Mouse (Mus musculus): ENCODE measurements around the gene Cry2. TPM values are rescaled to one million over a fixed set of nuclear protein-coding genes. Genes with fewer than 3 reads are reported as not detected.
"Not testable (repeated sequence)": the region's sequence is repeated elsewhere in the genome, so short reads cannot be mapped to it uniquely, and the experiment has no call there.

Gene Cry2
- total RNA-seq, 2 experiments from 2014 or later: 38.4 to 47.8 TPM

GRCm38 (mm10) chr2:92422388-92423135 lies 11.3 kb downstream of the Cry2 start:
- no peak for DNase-seq

DNA sequence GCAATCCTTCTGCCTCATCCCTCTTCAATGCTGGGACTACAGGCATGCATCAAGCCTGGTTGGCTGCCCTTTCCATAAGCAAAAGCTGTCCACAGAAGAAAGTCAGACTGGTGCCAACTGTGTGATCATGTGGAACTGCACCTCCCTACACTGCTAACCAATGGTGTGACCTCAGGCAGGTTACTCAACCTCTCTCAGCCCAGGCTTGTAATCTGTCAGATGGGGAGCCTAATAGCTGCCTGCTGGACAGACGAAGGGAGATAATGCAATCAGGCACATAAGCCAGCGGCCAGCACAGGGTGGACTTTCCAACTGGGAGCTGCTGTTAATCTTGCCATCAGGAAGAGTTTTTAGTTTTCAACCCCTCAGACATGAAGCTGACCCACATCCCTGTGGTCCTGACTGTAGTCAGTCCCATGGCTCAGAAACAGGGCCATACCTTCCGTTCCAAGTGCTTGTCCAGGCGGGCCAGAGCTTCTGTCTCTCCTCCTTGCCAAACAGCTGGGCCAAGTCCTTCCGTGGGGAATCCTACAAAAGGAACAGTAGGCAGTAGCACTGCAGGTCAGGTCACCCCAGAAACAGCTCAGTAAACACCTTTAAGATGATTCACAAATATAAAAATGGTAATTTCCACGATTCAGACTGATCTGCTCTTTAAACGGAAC lies 12.0 kb downstream of the Cry2 start:
- DNase-seq: peak in 1 of 2 experiments; percentile 60

DNA sequence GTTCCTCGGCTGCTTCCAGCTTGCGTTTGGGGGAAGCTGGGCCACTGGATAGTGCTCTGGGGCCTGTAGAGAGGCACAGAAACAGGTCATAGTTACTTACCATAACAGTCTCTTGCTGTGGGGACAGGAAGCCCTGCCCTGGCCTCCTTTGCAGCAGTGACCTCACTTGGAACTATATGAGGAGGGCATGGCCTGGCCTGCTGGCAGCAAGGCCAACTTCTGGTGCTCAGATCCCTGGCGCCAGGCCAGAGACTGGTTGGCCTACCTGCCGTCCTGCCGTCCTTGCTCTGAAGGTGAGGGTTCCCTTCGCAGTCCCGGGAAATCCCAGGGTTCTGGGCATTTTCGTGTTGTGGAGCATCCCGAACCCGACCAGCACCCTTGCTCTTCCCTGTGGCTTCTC lies 22.1 kb downstream of the Cry2 start:
- DNase-seq: no peak

DNA sequence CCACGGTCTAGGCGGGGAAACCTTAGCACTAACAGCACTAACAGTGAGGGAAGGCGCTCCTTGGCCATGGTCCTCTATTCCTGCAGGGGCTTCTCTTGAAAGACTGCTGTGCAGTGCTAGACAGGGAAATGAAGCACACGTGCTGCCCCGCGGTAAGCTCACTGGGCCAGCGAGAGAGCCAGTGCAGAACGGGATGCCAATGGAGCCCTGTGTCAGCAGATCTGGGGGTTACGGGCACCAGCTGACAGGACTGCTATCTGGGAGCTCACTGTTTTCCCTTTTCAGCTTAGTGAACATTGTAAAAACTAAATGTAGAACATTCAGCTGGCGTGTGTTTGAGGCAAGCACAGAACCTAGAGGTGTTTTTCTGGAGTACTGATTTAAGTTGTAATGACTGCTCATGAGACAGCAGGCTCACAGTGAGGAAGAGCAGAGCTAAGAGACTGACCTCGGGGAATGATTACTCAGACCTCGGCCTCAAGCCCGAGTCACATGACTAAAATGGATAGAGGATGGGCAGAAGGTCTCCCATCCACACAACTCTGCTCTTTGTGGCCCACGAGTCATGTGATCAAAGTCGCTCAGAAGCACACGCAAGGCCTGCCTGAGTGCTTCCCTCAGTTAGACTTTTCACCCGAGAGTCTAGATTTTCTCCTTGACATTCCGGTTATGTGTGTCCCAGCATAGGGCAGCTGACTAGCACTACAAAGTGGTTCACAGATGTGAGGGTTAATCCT lies 25.4 kb downstream of the Cry2 start:
- DNase-seq: peak; percentile 46 to 65

- DNase-seq: no peak
Observed at GRCm38 (mm10) chr2:92405687-92406086, 28.2 kb downstream of the Cry2 start.

- DNase-seq: no peak
Observed at GRCm38 (mm10) chr2:92404737-92405136, 29.1 kb downstream of the Cry2 start.

DNA sequence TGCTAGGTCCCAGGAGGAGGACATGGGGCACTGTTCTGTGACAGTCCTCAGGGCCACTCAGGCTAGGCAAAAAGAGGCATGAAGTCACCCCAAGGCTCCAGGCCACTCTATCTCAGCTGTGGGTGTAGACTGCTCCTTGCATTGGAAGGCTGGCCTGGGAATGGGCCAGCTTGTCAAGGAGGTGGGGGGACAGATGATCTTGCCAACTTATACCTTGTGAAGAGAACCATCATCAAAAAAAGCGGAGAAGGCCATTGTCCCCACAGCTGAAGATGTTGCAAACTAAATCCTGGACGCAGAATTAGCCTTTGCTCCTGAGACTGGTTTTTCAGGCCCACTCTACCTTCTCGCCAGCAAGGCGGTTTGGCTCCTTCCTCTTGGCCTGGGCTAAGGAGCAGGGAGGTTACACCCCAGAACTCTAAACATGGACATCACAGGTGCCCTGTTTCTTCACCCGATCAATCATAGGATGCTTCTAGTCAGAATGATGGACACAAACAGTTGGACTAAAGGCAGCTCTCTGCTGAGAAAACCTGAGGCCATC lies 30.0 kb downstream of the Cry2 start:
- no peak for DNase-seq

DNA sequence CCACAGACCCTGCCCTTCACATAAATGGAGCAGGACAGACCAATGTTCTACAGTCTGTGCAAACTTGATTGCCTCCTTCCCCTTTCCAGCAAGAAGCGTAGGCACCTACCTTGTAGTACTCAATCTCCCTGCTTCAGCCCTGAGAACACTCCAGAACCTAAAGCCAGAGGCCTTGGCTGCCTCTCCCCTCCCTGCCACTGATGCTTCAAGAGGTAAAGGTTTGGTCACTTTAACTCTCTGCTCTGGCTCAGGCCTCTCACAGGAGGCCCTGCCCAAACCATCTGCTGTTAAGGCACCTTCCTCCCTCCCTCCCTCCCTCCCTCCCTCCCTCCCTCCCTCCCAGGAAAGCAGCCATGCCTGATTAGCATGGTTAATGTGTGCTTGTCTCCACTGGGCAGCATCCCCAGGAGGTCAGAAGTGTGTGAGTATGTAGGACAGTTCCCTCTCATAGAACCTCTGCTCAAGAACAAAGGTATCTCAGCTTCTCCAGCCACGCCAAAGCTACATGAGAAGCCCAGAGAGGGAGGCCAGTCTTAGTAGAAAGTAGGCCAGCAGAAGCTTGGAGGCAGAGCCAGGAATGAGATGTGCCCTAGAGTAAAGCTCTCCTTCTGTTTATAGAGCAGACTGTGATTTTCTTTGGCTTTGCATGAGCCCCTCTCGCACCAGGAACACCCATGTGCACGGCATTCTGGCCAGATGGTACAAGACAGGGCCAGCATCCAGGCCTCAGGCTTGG lies 31.1 kb downstream of the Cry2 start:
- no peak for DNase-seq

- DNase-seq: peak; percentile 37 to 53
Observed at GRCm38 (mm10) chr2:92401091-92401561, 32.7 kb downstream of the Cry2 start, which contains the start of gene Mapk8ip1. Mapk8ip1 (minus strand) TSS chr2:92401263.

DNA sequence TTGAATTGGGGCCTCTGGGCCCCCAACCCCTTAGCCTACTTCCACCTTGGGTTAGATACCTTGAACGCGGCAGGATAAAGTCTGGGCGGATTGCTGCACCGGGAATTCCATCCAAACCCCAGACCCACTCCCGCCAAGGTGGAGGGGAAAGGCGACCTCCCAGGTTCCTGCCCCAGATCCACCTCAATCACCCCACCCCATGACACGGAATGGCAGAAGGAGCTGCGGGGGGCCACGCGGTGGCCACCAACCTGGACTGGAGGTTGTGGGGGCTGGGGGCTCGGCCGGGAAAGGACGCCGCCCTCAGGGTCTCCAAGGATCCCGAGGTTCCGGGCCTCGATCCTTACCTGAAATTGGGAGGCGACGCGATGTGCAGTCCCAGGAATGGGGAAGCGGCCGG lies 33.2 kb downstream of the Cry2 start:
- DNase-seq: no peak

DNA sequence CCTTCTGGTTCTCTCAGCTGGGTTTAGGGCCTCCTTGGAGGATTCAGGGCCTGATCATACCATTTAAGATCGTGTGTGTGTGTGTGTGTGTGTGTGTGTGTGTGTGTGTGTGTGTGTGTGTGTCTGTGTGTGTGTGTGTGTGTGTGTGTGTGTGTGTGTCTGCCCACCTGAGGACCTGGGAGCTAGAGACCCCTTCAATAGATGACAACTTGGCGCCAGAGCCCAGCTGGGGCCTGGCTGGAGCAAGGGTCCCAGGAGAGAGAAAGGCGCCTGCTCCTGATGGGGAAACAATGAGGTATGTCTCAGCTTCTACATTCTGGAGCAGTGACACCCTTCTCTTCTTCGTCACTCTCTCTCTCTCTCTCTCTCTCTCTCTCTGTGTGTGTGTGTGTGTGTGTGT lies 34.0 kb downstream of the Cry2 start:
- not testable (repeated sequence) for DNase-seq

- no peak for DNase-seq
Observed at GRCm38 (mm10) chr2:92397436-92397835, 36.4 kb downstream of the Cry2 start.

GRCm38 (mm10) chr2:92395535-92395934 lies 38.3 kb downstream of the Cry2 start:
- DNase-seq: no peak

DNA sequence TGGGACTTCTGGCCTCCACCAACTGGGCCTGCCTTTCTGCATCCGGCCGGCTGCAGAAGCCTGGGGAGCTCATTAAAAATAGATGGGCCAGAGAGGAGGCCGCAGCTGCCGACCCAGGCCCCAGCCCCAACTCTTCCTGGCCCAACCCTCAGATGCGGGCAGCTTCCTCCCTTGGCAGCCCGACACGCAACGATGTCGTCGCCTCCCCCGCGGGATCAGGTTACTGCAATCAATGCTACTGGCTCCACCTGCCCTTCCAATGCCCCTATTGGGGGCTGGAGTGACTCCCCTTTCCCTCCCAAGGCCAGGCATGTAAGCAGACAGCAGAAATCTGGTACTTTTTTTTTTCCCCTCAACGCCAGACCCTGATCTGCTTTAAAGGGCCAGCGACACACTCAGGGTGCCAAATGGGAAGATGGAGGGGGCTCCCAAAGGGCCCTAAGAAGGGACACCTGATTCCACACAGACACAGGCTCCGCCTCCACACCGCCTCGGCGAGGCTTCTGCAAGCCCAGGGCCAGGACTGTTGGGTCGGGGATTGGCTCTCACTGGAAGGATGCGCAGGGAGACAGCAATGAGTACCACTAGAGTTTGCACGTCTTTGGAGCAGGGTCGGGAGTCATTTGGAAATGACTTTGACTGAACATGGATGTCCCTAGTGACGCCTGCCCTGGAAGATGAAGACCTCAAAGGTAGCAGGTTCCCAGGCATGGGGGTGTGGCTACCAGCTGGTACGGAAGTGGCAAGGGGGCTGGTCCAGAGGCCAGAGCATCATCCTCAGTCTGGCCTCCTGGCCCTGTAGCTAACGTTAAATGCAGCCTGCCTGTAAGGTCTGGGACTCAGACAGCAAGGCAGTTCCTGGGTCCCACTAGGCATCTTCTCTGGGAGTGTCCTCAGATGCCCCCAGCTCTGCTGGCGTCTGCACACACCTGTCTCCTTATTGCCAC lies 41.3 kb downstream of the Cry2 start:
- no peak for DNase-seq

DNA sequence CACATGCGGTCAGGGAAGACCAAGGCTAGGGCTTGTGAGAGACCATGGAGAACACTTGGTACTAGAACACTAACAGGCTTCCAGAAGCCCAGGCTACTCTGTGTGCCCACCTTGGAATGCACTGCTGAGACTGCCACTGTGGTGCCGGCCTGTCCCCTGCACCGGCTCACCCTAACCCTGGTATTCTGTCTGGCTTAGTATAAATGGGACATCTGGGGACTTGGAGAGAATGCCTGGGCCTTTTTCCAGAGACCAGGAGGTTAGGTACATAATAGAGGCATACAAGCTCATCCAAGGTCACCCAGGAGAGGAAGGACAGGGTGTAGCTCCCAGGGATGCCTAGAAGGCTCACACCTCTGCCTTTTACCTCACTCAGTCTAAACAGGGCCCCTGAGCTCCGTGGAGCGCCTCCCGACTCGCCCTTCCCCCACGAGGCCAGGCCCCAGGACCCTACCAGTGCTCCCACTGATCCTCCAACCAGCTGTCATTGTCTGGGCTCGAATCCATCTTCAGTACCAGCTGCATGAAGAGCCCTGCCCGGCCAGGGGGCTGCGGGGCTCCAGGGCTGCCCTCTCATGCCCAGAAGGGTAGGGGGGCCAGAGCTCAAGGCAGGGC lies 42.0 kb downstream of the Cry2 start:
- no peak for DNase-seq

DNA sequence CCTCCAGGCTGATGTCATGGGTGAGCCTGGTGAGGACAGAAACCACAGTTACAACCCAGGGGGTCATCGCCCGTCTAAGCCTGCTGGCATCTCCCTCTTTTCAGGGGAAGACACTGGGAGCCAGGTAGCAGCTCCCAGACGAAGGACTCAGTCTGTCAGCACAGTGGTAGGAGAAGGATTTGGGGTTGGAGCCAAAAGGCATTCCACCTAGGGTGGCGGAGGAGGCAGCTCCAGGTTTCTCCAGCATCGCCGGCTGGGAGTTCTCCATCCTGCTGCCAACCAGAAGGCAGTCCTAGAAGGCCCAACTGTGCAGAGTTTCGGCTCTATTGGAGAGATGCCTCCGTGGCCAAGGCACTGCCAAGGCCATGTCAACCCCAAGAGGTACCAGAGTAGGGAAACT lies 42.7 kb downstream of the Cry2 start:
- DNase-seq: no peak

GRCm38 (mm10) chr2:92390206-92390930 lies 43.5 kb downstream of the Cry2 start:
- no peak for DNase-seq

- DNase-seq: no peak
Observed at GRCm38 (mm10) chr2:92389645-92390044, 44.2 kb downstream of the Cry2 start.

GRCm38 (mm10) chr2:92388891-92389641 lies 44.8 kb downstream of the Cry2 start:
- peak; percentile 85 to 87 for DNase-seq

Measured in adrenal gland, postnatal 36 days (tissue).